Mouse (Mus musculus): ENCODE measurements at regions not wholly inside any gene's neighbourhood (a gene's known extent, or its start where the extent isn't known, plus 50 kb on each side); places are given as distances from the start of the nearest gene placed in this dataset.
"Not testable (repeated sequence)": the region's sequence is repeated elsewhere in the genome, so short reads cannot be mapped to it uniquely, and the experiment has no call there.

GRCm38 (mm10) chrX:50599780-50600179 lies 171.5 kb upstream of the Olfr1324 start:
- no peaks in the 10 kb centered on the region for H3K36me3 ChIP-seq (ENCODE audit: control insufficient read depth, insufficient read depth, low read length)
- H3K27ac ChIP-seq (ENCODE audit: low read depth, low read length): no peak overlapping the region
- H3K9me3 ChIP-seq (ENCODE audit: control insufficient read depth, low read length): no peaks in the 10 kb centered on the region
- no peaks in the 10 kb centered on the region for H3K4me1 ChIP-seq (replicated peaks; ENCODE audit: control insufficient read depth, insufficient read depth, low read length)
- peak; percentile 50 for DNase-seq (ENCODE audit: low spot score)
- H3K27me3 ChIP-seq (ENCODE audit: control insufficient read depth, insufficient read depth, low read length): no peaks in the 10 kb centered on the region
- no peak for ATAC-seq (replicated peaks; ENCODE audit: low FRiP score)
- H3K4me2 ChIP-seq (ENCODE audit: low read depth, low read length, severe bottlenecking): peak overlapping the region; percentile 31; the same call in 1 of the 2 replicates
- WGBS: 59% methylated on average over 4 of the region's 4 CpGs
- H3K9ac ChIP-seq (ENCODE audit: low read length): no peak overlapping the region
- peak overlapping the region; percentile 11; the same call in 1 of the 2 replicates for H3K4me3 ChIP-seq (ENCODE audit: low read depth, low read length)

DNA sequence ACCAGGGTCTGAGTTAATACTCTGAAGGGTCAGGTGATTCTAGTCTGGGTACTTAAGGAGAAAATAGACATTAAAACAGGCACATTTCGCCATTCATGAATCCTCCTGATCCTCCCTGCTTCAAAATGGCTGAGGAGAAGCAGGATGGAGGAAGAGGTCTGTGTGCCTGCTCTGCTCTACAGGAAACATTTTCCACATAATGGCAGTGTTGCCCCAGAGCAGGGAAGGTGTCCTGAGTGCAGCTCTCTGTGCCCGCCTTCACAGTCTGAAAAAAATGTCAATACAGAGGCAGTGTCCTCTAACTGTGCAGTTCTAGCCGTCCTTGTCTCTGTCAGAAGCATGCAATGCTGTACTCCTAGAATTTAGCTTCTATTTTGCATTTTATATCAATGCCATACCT lies 169.3 kb upstream of the Olfr1324 start:
- not testable (repeated sequence) for DNase-seq (ENCODE audit: low spot score); H3K27me3 ChIP-seq (ENCODE audit: control insufficient read depth, insufficient read depth, low read length); H3K9me3 ChIP-seq (ENCODE audit: control insufficient read depth, low read length); H3K4me2 ChIP-seq (ENCODE audit: low read depth, low read length, severe bottlenecking); ATAC-seq (replicated peaks; ENCODE audit: low FRiP score); H3K27ac ChIP-seq (ENCODE audit: low read depth, low read length); H3K4me1 ChIP-seq (replicated peaks; ENCODE audit: control insufficient read depth, insufficient read depth, low read length); H3K9ac ChIP-seq (ENCODE audit: low read length); H3K4me3 ChIP-seq (ENCODE audit: low read depth, low read length); H3K36me3 ChIP-seq (ENCODE audit: control insufficient read depth, insufficient read depth, low read length)
- 85% methylated on average over 3 of the region's 3 CpGs for WGBS

GRCm38 (mm10) chrX:50597105-50597504 lies 168.8 kb upstream of the Olfr1324 start:
- no peaks in the 10 kb centered on the region for H3K36me3 ChIP-seq (ENCODE audit: control insufficient read depth, insufficient read depth, low read length)
- no peak overlapping the region; the same call in 1 of the 2 replicates for H3K9ac ChIP-seq (ENCODE audit: low read length)
- H3K4me2 ChIP-seq (ENCODE audit: low read depth, low read length, severe bottlenecking): 0 out of 2 replicates have a peak overlapping the region, but pooled peaks have one; percentile 8
- 62% methylated on average over 6 of the region's 6 CpGs for WGBS
- H3K4me1 ChIP-seq (replicated peaks; ENCODE audit: control insufficient read depth, insufficient read depth, low read length): no peaks in the 10 kb centered on the region
- H3K9me3 ChIP-seq (ENCODE audit: control insufficient read depth, low read length): no peaks in the 10 kb centered on the region
- DNase-seq (ENCODE audit: low spot score): peak; percentile 73
- H3K27me3 ChIP-seq (ENCODE audit: control insufficient read depth, insufficient read depth, low read length): no peaks in the 10 kb centered on the region
- H3K27ac ChIP-seq (ENCODE audit: low read depth, low read length): no peak overlapping the region
- no peak overlapping the region for H3K4me3 ChIP-seq (ENCODE audit: low read depth, low read length)
- no peak for ATAC-seq (replicated peaks; ENCODE audit: low FRiP score)

DNA sequence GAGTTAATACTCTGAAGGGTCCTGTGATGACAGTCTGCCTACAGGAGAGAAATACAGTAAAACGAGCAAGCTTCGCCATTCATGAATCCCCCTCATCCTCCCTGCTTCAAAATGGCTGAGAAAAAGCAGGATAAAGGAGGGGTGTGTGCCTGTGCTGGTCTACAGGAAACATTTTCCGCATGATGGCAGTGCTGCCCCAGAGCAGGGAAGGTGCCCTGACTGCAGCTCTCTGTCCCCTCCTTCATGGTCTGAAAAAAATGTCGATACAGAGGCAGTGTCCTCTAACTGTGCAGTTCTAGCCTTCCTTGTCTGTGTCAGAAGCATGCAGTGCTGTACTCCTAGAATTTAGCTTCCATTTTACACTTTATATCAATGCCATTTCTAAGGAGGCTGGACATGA lies 166.7 kb upstream of the Olfr1324 start:
- WGBS: 80% methylated on average over 4 of the region's 4 CpGs
- not testable (repeated sequence) for H3K36me3 ChIP-seq (ENCODE audit: control insufficient read depth, insufficient read depth, low read length); H3K9me3 ChIP-seq (ENCODE audit: control insufficient read depth, low read length); H3K4me1 ChIP-seq (replicated peaks; ENCODE audit: control insufficient read depth, insufficient read depth, low read length); H3K4me2 ChIP-seq (ENCODE audit: low read depth, low read length, severe bottlenecking); DNase-seq (ENCODE audit: low spot score); H3K4me3 ChIP-seq (ENCODE audit: low read depth, low read length); H3K9ac ChIP-seq (ENCODE audit: low read length); ATAC-seq (replicated peaks; ENCODE audit: low FRiP score); H3K27ac ChIP-seq (ENCODE audit: low read depth, low read length); H3K27me3 ChIP-seq (ENCODE audit: control insufficient read depth, insufficient read depth, low read length)

DNA sequence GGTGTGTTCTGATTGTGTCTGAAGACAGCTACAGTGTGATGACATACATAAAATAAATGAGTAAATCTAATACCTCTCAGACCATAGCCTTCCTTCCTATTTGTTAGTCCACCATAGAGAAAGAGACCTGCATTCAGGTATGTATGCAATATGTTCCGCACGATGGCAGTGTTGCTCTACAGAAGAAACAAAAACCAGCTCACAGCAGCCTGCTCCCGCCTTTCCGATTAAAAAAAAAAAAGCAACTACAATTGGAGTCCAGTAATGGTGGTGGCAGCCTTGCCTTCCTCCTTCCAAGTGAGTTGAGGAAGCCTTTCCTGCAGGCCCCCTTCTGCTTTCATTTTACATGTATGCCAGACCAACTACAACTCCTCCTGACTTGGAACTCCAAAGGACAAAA lies 163.2 kb upstream of the Olfr1324 start:
- Histone ChIP-seq H3K4me3 (ENCODE audit: low read depth, low read length) (no peak overlapping the region), H3K9ac (ENCODE audit: low read length) (no peak overlapping the region), H3K4me1 (replicated peaks; ENCODE audit: control insufficient read depth, insufficient read depth, low read length) (no peaks in the 10 kb centered on the region), H3K4me2 (ENCODE audit: low read depth, low read length, severe bottlenecking) (no peak overlapping the region), H3K27ac (ENCODE audit: low read depth, low read length) (no peak overlapping the region), H3K36me3 (ENCODE audit: control insufficient read depth, insufficient read depth, low read length) (no peaks in the 10 kb centered on the region; the same call in 1 of the 2 replicates), H3K27me3 (ENCODE audit: control insufficient read depth, insufficient read depth, low read length) (no peaks in the 10 kb centered on the region), H3K9me3 (ENCODE audit: control insufficient read depth, low read length) (no peaks in the 10 kb centered on the region)
- ATAC-seq (replicated peaks; ENCODE audit: low FRiP score) (no peak), DNase-seq (ENCODE audit: low spot score) (peak; percentile 55)
- 61% methylated on average over 4 of the region's 4 CpGs for WGBS

DNA sequence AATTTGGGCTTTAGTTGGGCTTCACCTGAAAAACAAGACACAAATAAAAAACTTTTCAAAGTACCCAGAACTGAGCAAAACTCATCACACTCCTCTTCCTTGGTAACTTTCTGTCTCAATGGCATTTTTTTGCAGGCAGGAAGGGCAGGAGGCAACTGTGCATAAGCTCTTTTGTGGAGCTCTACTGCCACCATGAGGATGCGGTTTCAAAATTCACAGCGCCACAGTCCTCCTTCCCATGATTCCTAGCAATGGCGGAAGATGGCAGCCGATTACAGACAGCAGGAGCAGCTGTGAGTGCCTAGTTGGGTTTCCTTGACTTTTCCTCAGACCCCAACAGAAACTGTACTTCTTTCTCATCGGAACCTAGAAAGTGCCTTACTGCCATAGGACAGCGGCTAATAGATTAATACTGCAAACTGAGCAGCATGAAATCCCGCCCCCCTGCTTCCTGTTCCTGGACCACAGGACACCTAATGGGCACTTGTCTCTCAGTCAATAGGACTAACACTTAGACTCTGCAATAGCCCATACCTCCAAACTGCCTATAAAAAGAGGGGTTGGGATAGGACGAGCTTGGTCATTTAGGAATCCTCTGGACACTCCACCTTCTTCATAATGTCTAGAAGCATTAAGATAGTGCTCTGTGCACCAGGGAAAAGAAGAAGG lies 162.5 kb upstream of the Olfr1324 start:
- Histone ChIP-seq H3K36me3 (ENCODE audit: control insufficient read depth, insufficient read depth, low read length) (no peaks in the 10 kb centered on the region; the same call in 1 of the 2 replicates), H3K9me3 (ENCODE audit: control insufficient read depth, low read length) (no peaks in the 10 kb centered on the region), H3K27ac (ENCODE audit: low read depth, low read length) (no peak overlapping the region), H3K4me1 (replicated peaks; ENCODE audit: control insufficient read depth, insufficient read depth, low read length) (no peaks in the 10 kb centered on the region), H3K9ac (ENCODE audit: low read length) (no peak overlapping the region), H3K27me3 (ENCODE audit: control insufficient read depth, insufficient read depth, low read length) (no peaks in the 10 kb centered on the region), H3K4me2 (ENCODE audit: low read depth, low read length, severe bottlenecking) (0 out of 2 replicates have a peak overlapping the region, but pooled peaks have one; percentile 8), H3K4me3 (ENCODE audit: low read depth, low read length) (no peak overlapping the region)
- DNase-seq (ENCODE audit: low spot score): peak; percentile 58
- no peak for ATAC-seq (replicated peaks; ENCODE audit: low FRiP score)
- 69% methylated on average over 8 of the region's 8 CpGs for WGBS

DNA sequence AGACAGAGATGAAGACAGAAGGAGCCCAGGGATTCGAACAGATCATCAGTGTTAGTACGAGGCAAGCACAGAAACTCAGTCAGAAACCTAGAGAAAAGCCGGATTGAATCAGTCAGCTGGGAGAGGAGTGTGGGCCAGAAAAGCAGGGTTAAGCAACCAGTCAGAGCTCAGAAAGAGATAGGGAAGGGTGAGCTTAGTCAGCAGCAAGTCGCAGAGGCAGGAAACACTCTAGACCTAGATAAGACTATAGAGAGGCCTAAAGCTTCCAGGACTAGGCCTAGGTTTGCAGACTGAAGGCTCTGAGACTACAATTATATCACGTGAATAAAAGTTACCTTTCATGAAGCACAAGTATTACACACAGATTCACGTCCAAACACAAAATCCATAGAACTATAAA lies 160.6 kb upstream of the Olfr1324 start:
- H3K27me3 ChIP-seq (ENCODE audit: control insufficient read depth, insufficient read depth, low read length): no peaks in the 10 kb centered on the region
- no peak overlapping the region for H3K4me3 ChIP-seq (ENCODE audit: low read depth, low read length)
- no peak overlapping the region for H3K9ac ChIP-seq (ENCODE audit: low read length)
- H3K27ac ChIP-seq (ENCODE audit: low read depth, low read length): no peak overlapping the region
- DNase-seq (ENCODE audit: low spot score) (no peak), ATAC-seq (replicated peaks; ENCODE audit: low FRiP score) (no peak)
- H3K4me1 ChIP-seq (replicated peaks; ENCODE audit: control insufficient read depth, insufficient read depth, low read length): no peaks in the 10 kb centered on the region
- H3K4me2 ChIP-seq (ENCODE audit: low read depth, low read length, severe bottlenecking): no peak overlapping the region
- 91% methylated on average over 6 of the region's 6 CpGs for WGBS
- H3K9me3 ChIP-seq (ENCODE audit: control insufficient read depth, low read length): no peaks in the 10 kb centered on the region
- H3K36me3 ChIP-seq (ENCODE audit: control insufficient read depth, insufficient read depth, low read length): no peaks in the 10 kb centered on the region; the same call in 1 of the 2 replicates

- no peaks in the 10 kb centered on the region for H3K9me3 ChIP-seq (ENCODE audit: control insufficient read depth, low read length)
- H3K27me3 ChIP-seq (ENCODE audit: control insufficient read depth, insufficient read depth, low read length): no peaks in the 10 kb centered on the region
- H3K27ac ChIP-seq (ENCODE audit: low read depth, low read length): no peak overlapping the region
- H3K36me3 ChIP-seq (ENCODE audit: control insufficient read depth, insufficient read depth, low read length): no peaks in the 10 kb centered on the region
- H3K4me1 ChIP-seq (replicated peaks; ENCODE audit: control insufficient read depth, insufficient read depth, low read length): no peaks in the 10 kb centered on the region
- H3K9ac ChIP-seq (ENCODE audit: low read length): no peak overlapping the region; the same call in 1 of the 2 replicates
- no peak overlapping the region for H3K4me2 ChIP-seq (ENCODE audit: low read depth, low read length, severe bottlenecking)
- DNase-seq (ENCODE audit: low spot score): peak; percentile 58
- no peak for ATAC-seq (replicated peaks; ENCODE audit: low FRiP score)
- no peak overlapping the region for H3K4me3 ChIP-seq (ENCODE audit: low read depth, low read length)
- 75% methylated on average over 12 of the region's 12 CpGs for WGBS
These were observed 155.7 kb upstream of the Olfr1324 start for GRCm38 (mm10) chrX:50583741-50584580.

All from forebrain, embryonic 11.5 days (tissue).